Mouse (Mus musculus): ENCODE data around the gene Hcrt.

Gene Hcrt

GRCm38 (mm10) chr11:100735954-100736745, 26.6 kb downstream of the Hcrt start:
- DNase-seq (ENCODE audit: low spot score in 2 of 2), result no peak

GRCm38 (mm10) chr11:100735134-100735865, 27.4 kb downstream of the Hcrt start:
- DNase-seq (ENCODE audit: low spot score in 2 of 2), result no peak

GRCm38 (mm10) chr11:100730477-100731205, 32.1 kb downstream of the Hcrt start:
- DNase-seq (ENCODE audit: low spot score in 2 of 2), result no peak

- no peak for DNase-seq (ENCODE audit: low spot score in 2 of 2)
Observed at GRCm38 (mm10) chr11:100729976-100730375, 32.8 kb downstream of the Hcrt start.

- DNase-seq (ENCODE audit: low spot score in 2 of 2), result no peak
Observed at GRCm38 (mm10) chr11:100728601-100729000, 34.1 kb downstream of the Hcrt start.

GRCm38 (mm10) chr11:100727201-100727600, 35.5 kb downstream of the Hcrt start:
- no peak for DNase-seq (ENCODE audit: low spot score in 2 of 2)

GRCm38 (mm10) chr11:100724919-100725512, 37.7 kb downstream of the Hcrt start:
- DNase-seq (ENCODE audit: low spot score in 2 of 2), result no peak

- no peak for DNase-seq (ENCODE audit: low spot score in 2 of 2)
Observed at GRCm38 (mm10) chr11:100722493-100723028, 40.2 kb downstream of the Hcrt start.

GRCm38 (mm10) chr11:100721776-100722492, 40.8 kb downstream of the Hcrt start:
- no peak for DNase-seq (ENCODE audit: low spot score in 2 of 2)

GRCm38 (mm10) chr11:100721254-100721653, 41.5 kb downstream of the Hcrt start:
- no peak for DNase-seq (ENCODE audit: low spot score in 2 of 2)

GRCm38 (mm10) chr11:100720345-100720744, 42.4 kb downstream of the Hcrt start:
- peak; percentile 47 to 50 for DNase-seq (ENCODE audit: low spot score in 2 of 2)

- no peak for DNase-seq (ENCODE audit: low spot score in 2 of 2)
Observed at GRCm38 (mm10) chr11:100719893-100720292, 42.8 kb downstream of the Hcrt start.

- peak in 1 of 2 experiments; percentile 47 for DNase-seq (ENCODE audit: low spot score in 2 of 2)
Observed at GRCm38 (mm10) chr11:100719312-100719711, 43.4 kb downstream of the Hcrt start.

- DNase-seq (ENCODE audit: low spot score in 2 of 2), result no peak
Observed at GRCm38 (mm10) chr11:100718866-100719265, 43.9 kb downstream of the Hcrt start.

GRCm38 (mm10) chr11:100718462-100718861, 44.3 kb downstream of the Hcrt start:
- no peak for DNase-seq (ENCODE audit: low spot score in 2 of 2)

- peak in 1 of 2 experiments; percentile 57 for DNase-seq (ENCODE audit: low spot score in 2 of 2)
Observed at GRCm38 (mm10) chr11:100716649-100717048, 46.1 kb downstream of the Hcrt start.

GRCm38 (mm10) chr11:100714948-100715347, 47.8 kb downstream of the Hcrt start:
- no peak for DNase-seq (ENCODE audit: low spot score in 2 of 2)

- DNase-seq (ENCODE audit: low spot score in 2 of 2), result peak; percentile 88 to 89
Observed at GRCm38 (mm10) chr11:100714534-100714915, 48.2 kb downstream of the Hcrt start.

GRCm38 (mm10) chr11:100713735-100714533, 48.8 kb downstream of the Hcrt start, which contains the start of gene Hspb9:
Gene Hspb9, plus strand, starts transcription at chr11:100713850.
- peak; percentile 61 to 63 for DNase-seq (ENCODE audit: low spot score in 2 of 2)

- DNase-seq (ENCODE audit: low spot score in 2 of 2), result no peak
Observed at GRCm38 (mm10) chr11:100713174-100713573, 49.6 kb downstream of the Hcrt start.

All from right cerebral cortex, adult 2 months (tissue).